Mouse (Mus musculus) ES-CJ7 (cell line): ENCODE measurements at regions not wholly inside any gene's neighbourhood (a gene's known extent, or its start where the extent isn't known, plus 50 kb on each side); places are given as distances from the start of the nearest gene placed in this dataset.
A peak's percentile ranks its signal among the peaks of the same experiment; 100 is the strongest.

Experiments
- DNase-seq: peaks from one replicate; pipeline ENCODE4 v3.0.0; 2011; ENCODE audit warnings: low read depth, low spot score

DNA sequence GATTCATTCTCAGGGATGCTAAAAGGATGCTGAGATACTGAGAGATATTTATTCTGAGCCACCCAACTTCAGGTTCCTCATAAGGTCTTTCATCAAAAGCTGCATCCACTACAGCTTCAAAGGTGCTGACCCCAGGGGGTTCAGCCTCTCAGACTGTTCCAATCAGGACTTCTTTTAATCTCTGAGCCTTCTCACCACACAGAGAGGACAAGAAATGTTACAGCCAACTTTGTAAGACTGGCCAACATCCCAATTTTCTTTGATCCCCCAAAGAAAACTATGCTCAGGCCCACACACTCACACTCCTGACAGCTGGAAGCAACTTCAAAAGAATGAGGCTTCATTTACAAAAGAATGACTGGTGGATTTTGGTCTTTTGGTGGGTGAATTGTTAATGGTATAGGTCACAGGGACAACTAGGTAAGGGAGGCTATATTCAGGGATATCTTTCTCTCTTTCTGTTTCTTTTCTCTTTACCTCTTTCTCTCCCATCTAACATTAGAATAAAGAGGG, 328.2 kb downstream of the Snca start:
- peak; percentile 76 for DNase-seq
